Mouse (Mus musculus) limb, embryonic 13.5 days (tissue): Measurements from ENCODE around the gene 1700023F06Rik. TPM values are rescaled to one million over a fixed set of nuclear protein-coding genes. Genes with fewer than 3 reads are reported as not detected.

Experiments
- ATAC-seq: fragments of 200-750 bp; cut with Nextera tagmentation; 2 replicates; pipeline ENCODE4 v1.8.0; 2017; ENCODE audit warnings: low read depth, moderate number of reproducible peaks, moderate TSS enrichment; ENCODE audit not compliant: low FRiP score
- H3K27ac ChIP-seq: fragments of 300-500 bp; sonication (generic); 2 replicates; pipeline ENCODE4 v1.5.1; 2015; ENCODE audit warnings: inconsistent platforms, mild to moderate bottlenecking, moderate library complexity
- H3K27me3 ChIP-seq: fragments of 300-500 bp; sonication (generic); 2 replicates; pipeline ENCODE4 v1.6.1; 2015; ENCODE audit warnings: mild to moderate bottlenecking, inconsistent platforms
- H3K36me3 ChIP-seq: fragments of 300-500 bp; sonication (generic); 2 replicates; pipeline ENCODE4 v1.6.1; 2015; ENCODE audit warnings: inconsistent platforms, mild to moderate bottlenecking, moderate library complexity
- H3K4me1 ChIP-seq: fragments of 300-500 bp; sonication (generic); 2 replicates; pipeline ENCODE4 v1.6.1; 2015; ENCODE audit warnings: inconsistent platforms
- H3K4me2 ChIP-seq: fragments of 300-500 bp; sonication (generic); replicated peaks from 2 replicates; pipeline ENCODE4 v1.6.1; 2015; ENCODE audit warnings: inconsistent platforms, mild to moderate bottlenecking, moderate library complexity
- H3K4me3 ChIP-seq: fragments of 300-500 bp; sonication (generic); 2 replicates; pipeline ENCODE4 v1.5.1; 2015; ENCODE audit warnings: moderate library complexity, mild to moderate bottlenecking, inconsistent platforms
- H3K9ac ChIP-seq: fragments of 300-500 bp; sonication (generic); 2 replicates; pipeline ENCODE4 v1.6.1; 2015; ENCODE audit warnings: mild to moderate bottlenecking, inconsistent platforms
- H3K9me3 ChIP-seq: fragments of 300-500 bp; sonication (generic); 2 replicates; pipeline ENCODE4 v1.6.1; 2016; ENCODE audit warnings: inconsistent platforms
- WGBS: fragments of 180-500 bp; shearing (Covaris S2); methylation state at CpG from one replicate; pipeline ENCODE4 v1.1.7; 2015; 5-methylcytosine and 5-hydroxymethylcytosine counted together
- polyA plus RNA-seq: library from polyadenylated mRNA; unstranded; fragments of >200 nt; fragmentation: Nextera tagmentation; extraction: Ambion mirVana; gene quantifications from 2 replicates; pipeline ENCODE4 v1.2.1, GENCODE M21; 2015

The 1700023F06Rik gene
- polyA plus RNA-seq = 0.55 and 0.61 TPM in 2 replicates

DNA sequence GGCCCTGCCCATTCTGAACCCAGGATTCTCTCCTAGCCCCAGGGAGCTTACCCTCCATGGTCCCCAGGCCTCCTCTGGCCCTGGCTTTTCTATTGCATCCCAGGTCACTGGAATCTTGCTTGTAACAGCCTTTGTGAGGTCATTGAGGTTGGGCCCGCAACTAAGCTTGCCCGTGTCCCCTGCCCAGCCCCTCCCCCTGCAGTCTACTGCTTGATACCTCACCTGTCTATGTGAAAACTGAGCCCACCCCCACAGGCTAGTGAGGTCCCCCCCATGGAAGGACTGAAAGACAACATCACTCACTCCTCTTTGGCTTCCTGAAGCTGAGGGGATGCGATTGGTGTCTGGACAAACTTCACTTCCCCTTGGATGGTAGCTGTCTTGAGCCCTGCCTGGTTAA, at the start of gene 1700023F06Rik:
Gene 1700023F06Rik (minus strand): TSS at position 101 of the 400 bp plus-strand sequence.
- Histone ChIP-seq H3K4me1 (no peaks in the 10 kb centered on the region), H3K9ac (no peak within 1 kb of the TSS), H3K36me3 (no peaks in the 10 kb centered on the region), H3K4me3 (no peak within 1 kb of the TSS), H3K4me2 (no peak within 1 kb of the TSS), H3K27ac (no peak within 1 kb of the TSS), H3K9me3 (no peaks in the 10 kb centered on the region), H3K27me3 (no peaks in the 10 kb centered on the region)
- no peak for ATAC-seq
- WGBS = 83% methylated on average over 3 of the region's 3 CpGs

DNA sequence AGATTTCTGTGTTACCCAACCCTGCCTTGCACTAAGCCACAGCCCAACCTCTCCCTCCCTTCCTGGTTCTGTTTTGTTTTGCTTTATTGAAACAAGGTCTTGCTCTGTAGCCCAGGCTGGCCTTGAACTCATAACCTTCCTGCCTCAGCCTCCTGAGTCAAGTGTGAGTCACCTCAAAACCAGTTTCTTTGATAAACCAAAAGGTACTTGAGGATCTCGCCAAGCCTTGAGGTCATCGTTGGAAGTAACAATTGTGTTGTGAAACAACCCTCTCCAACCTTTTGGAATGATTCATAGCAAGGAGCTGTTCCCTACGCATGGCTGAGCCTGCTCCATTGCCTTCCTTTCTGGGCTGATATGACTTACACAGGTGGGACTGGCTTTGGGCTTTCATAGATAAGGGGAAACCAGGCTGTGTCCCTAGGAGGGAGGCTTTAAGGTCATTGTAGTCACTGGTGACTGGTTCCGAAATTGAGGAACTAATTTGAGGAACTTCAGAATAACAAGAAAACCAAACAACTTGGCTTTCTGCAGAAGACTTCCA, 49.7 kb upstream of the 1700023F06Rik start:
- 85% methylated on average over 4 of the region's 4 CpGs for WGBS
- Histone ChIP-seq H3K27ac (no peak overlapping the region), H3K9ac (no peak overlapping the region), H3K4me2 (no peak overlapping the region), H3K9me3 (no peaks in the 10 kb centered on the region), H3K36me3 (peaks cover 2% of the 10 kb centered on the region; the same call in 1 of the 2 replicates), H3K27me3 (no peaks in the 10 kb centered on the region), H3K4me3 (no peak overlapping the region), H3K4me1 (peaks cover 11% of the 10 kb centered on the region; the same call in 1 of the 2 replicates)
- ATAC-seq = no peak

DNA sequence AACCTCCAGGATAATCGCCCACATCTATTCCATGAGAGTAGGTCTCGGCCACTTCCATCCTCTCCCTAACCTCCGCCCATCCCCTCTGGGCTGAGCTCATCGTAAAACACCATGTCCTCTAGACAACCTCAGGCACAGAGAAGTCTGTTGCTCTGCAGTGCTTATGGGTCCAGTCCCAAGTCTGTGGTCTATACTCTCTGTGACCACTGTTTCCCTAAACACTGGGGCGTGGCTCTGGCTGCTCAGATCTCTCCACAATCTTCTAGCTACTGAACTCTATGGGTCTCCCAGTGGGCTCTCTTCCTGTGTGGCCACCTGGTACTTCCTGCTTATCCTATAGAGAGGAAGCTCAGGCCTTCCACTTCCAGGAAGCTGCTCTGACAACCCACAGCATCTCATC, 45.2 kb upstream of the 1700023F06Rik start:
- no peak; the same call in 1 of the 2 replicates for ATAC-seq
- H3K4me2 ChIP-seq = no peak overlapping the region
- WGBS = 68% methylated on average over 5 of the region's 5 CpGs
- H3K9me3 ChIP-seq = no peaks in the 10 kb centered on the region
- peaks cover 14% of the 10 kb centered on the region for H3K4me1 ChIP-seq
- H3K27ac ChIP-seq = no peak overlapping the region
- H3K27me3 ChIP-seq = no peaks in the 10 kb centered on the region
- no peaks in the 10 kb centered on the region for H3K36me3 ChIP-seq
- no peak overlapping the region for H3K9ac ChIP-seq
- no peak overlapping the region for H3K4me3 ChIP-seq

DNA sequence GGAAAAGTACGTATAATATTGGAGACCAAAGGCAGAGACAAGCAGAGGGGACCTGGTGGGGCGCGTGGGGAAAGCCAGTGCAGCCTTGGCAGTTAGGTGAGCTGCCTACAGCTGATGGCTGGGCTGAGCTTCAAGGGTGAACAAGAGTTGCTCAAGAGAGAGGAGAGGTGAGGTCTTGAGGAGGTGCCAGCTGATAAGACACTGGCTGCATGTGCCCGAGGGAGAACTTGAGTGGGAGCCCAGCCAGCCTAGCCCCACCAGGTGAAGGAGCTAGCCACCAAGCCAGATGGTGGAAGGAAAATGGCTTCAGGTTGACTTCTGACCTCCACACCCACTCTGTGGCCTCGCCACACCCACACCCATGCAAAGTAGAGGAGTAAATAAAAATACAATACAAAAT, 44.0 kb upstream of the 1700023F06Rik start:
- 90% methylated on average over 5 of the region's 5 CpGs for WGBS
- Histone ChIP-seq H3K9me3 (no peaks in the 10 kb centered on the region), H3K27ac (no peak overlapping the region), H3K4me3 (no peak overlapping the region), H3K9ac (no peak overlapping the region), H3K4me2 (no peak overlapping the region), H3K27me3 (no peaks in the 10 kb centered on the region), H3K36me3 (no peaks in the 10 kb centered on the region), H3K4me1 (peaks cover 26% of the 10 kb centered on the region)
- no peak for ATAC-seq

DNA sequence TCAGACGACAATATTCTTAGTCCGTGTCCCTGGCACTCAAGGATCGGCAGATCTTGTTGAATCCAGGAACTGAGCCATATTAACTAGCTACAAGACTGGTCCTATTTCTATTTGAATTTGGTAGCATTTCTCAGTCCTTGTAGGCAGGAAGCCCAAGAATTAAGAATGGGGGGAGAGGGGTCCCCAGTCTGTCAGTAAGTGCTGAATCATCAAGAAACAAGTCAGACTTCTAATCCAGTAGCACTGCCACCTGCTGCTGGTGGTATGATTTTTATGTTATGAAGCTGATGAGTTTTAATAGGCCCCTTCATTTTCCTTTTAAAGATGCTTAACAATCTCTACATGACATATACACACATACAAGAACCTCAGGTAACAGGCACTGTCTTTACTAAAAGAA, 42.0 kb upstream of the 1700023F06Rik start:
- H3K4me3 ChIP-seq = no peak overlapping the region
- H3K36me3 ChIP-seq = no peaks in the 10 kb centered on the region
- no peaks in the 10 kb centered on the region for H3K9me3 ChIP-seq
- no peak overlapping the region for H3K4me2 ChIP-seq
- no peaks in the 10 kb centered on the region for H3K27me3 ChIP-seq
- H3K4me1 ChIP-seq = peaks cover 42% of the 10 kb centered on the region
- ATAC-seq = no peak
- H3K9ac ChIP-seq = no peak overlapping the region
- no peak overlapping the region for H3K27ac ChIP-seq
- WGBS = 95% methylated on average over 3 of the region's 3 CpGs

DNA sequence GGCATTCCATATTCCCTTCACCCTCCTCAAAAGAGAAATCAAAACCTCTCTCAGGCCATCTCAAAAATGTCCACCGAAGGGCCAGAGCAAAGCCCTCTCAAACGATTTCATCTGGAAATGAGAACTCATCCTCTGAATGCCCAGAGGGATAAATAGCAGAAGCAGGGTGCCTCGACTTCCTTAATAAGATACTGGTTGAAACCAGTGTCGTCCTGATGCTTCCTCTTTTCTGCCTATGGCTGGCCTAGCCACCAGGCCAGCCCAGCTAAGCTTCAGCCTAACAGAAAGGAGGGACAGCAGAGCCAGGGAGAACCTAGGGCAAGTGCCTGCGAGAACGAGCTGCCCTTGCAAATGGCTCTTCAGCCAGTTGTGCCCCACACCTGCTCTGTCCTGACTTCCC, 41.2 kb upstream of the 1700023F06Rik start:
- no peak for ATAC-seq
- H3K4me2 ChIP-seq = no peak overlapping the region
- peaks cover 47% of the 10 kb centered on the region for H3K4me1 ChIP-seq
- H3K27ac ChIP-seq = no peak overlapping the region
- H3K4me3 ChIP-seq = no peak overlapping the region
- no peak overlapping the region for H3K9ac ChIP-seq
- no peaks in the 10 kb centered on the region for H3K36me3 ChIP-seq
- no peaks in the 10 kb centered on the region for H3K27me3 ChIP-seq
- H3K9me3 ChIP-seq = no peaks in the 10 kb centered on the region
- WGBS = 60% methylated on average over 6 of the region's 6 CpGs

DNA sequence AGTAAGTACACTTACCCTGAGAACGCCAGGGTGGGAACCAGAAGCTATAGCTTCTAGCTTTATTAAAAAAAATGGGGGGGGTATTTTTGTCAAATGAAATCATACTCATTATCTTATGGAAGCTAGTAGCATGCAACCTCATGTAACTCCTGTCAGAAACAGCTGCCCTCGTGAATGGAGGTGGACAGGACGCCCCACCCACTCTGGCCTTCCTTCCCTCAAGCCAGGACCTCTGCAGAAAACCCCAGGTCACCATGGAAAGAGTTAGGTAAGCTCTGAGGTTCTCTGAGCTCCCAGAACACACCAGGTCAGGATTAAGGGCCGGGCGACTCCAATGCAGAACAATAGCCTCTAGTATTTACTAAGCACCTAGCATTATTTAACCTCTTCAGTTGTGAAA, 40.5 kb upstream of the 1700023F06Rik start:
- H3K9me3 ChIP-seq = no peaks in the 10 kb centered on the region
- H3K27me3 ChIP-seq = no peaks in the 10 kb centered on the region
- no peak overlapping the region for H3K9ac ChIP-seq
- no peak for ATAC-seq
- H3K36me3 ChIP-seq = no peaks in the 10 kb centered on the region; the same call in 1 of the 2 replicates
- WGBS = 60% methylated on average over 5 of the region's 5 CpGs
- H3K4me3 ChIP-seq = no peak overlapping the region
- H3K4me2 ChIP-seq = no peak overlapping the region
- H3K27ac ChIP-seq = no peak overlapping the region
- peaks cover 50% of the 10 kb centered on the region for H3K4me1 ChIP-seq

DNA sequence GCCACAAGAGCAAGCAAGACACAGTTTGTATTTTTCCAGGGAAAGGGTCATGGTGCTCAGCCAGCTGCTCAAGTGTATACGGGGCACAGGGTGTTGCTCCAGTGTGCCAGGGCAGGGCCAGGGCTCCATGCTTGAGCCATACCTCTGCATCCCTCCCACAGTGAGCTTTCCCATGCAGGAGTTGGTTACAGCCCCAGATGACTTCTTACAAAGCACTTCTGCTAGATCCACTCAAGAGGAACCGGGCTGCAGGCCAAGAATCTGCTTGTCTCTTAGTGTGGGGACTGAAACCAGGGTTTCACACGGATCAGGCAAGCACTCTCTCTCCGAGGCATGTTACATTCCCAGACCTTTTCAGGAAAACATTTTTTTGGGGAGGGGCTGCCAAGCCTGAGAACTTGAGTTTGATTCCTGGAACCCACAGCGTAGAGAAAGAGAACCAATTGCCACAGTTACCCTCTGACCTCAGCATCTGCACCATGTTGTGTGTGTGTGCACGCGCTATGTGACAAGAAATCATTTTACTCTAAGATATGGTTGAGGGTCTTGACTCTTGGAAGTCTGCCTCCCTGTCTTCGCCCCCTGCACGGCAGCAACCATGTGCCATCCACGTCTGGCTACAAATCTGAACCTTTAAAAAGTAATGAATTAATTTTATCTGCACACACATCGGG, 39.3 kb upstream of the 1700023F06Rik start:
- Histone ChIP-seq H3K4me2 (no peak overlapping the region), H3K9me3 (no peaks in the 10 kb centered on the region), H3K27me3 (no peaks in the 10 kb centered on the region), H3K9ac (no peak overlapping the region), H3K4me3 (no peak overlapping the region), H3K27ac (no peak overlapping the region; the same call in 1 of the 2 replicates), H3K4me1 (peaks cover 50% of the 10 kb centered on the region), H3K36me3 (no peaks in the 10 kb centered on the region; the same call in 1 of the 2 replicates)
- peak; percentile 72; the same call in 1 of the 2 replicates for ATAC-seq
- 66% methylated on average over 11 of the region's 11 CpGs for WGBS

DNA sequence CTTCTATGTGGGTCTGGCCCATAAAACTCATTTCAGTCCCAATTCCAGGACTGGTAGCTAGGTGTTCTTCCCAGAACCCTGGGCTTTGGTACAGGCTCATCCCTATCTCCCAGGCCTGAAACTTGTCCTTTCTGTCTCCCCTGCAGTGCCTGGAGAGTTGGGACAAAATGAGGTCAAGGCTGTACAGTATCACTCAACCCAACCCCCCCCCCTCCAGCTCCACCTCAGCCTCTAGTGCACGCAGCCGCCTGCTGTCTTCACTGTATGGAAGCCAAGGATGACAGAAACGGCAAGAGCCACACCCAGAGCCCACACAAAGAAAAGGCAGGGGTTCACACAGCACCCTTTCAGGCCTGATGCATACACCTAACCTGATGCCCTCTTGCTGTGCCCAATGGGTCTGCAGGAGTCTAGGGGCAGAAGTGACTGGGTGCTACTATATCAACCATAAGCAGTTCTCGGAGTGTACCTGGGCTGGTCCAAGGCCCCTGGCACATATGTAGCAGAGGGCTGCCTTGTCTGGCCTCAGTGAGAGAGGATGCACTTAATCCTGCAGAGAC, 38.5 kb upstream of the 1700023F06Rik start:
- ATAC-seq = 0 out of 2 replicates have a peak, but pooled peaks have one; percentile 16
- H3K4me1 ChIP-seq = peaks cover 51% of the 10 kb centered on the region
- H3K9ac ChIP-seq = peak overlapping the region; percentile 26; the same call in 1 of the 2 replicates
- H3K4me2 ChIP-seq = no peak overlapping the region
- H3K36me3 ChIP-seq = no peaks in the 10 kb centered on the region; the same call in 1 of the 2 replicates
- no peaks in the 10 kb centered on the region for H3K9me3 ChIP-seq
- H3K4me3 ChIP-seq = no peak overlapping the region
- 0 out of 2 replicates have a peak overlapping the region, but pooled peaks have one; percentile 44 for H3K27ac ChIP-seq
- 67% methylated on average over 4 of the region's 4 CpGs for WGBS
- no peaks in the 10 kb centered on the region for H3K27me3 ChIP-seq

DNA sequence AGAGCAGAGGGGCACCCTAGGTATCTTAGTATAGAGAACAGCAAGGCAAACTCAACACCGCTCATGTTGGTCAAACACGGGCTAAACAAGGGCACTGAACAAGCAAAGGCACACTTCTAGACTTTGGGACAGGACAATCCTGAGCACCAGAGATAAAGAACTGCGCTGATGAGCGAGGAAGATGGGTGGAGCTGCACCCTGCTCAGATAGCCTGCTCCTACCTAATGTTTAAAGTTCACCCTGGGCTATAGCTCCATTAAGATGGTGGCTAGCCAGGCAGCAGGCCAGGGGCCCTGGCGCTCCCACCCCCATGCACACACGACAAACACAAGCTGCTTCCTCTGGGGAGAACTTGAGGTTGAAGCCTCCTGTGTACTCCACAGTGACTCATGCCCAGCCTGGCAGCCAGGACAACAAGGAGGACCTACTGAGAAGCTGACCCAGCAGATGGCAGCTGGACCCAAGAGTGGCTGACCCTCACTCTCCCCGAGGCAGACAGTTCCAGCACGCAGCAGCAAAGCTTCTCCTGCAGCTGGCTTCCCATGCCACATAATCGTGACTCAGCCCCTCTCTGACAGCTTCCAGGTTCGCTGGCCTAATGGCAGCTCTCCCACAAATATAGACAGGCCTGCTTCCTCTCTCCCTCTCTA, 37.8 kb upstream of the 1700023F06Rik start:
- Histone ChIP-seq H3K27me3 (no peaks in the 10 kb centered on the region), H3K9ac (peak overlapping the region; percentile 26; the same call in 1 of the 2 replicates), H3K27ac (peak overlapping the region; percentile 44; the same call in 1 of the 2 replicates), H3K4me2 (no peak overlapping the region), H3K36me3 (no peaks in the 10 kb centered on the region; the same call in 1 of the 2 replicates), H3K4me3 (no peak overlapping the region), H3K9me3 (no peaks in the 10 kb centered on the region), H3K4me1 (peaks cover 57% of the 10 kb centered on the region)
- no peak for ATAC-seq
- 65% methylated on average over 10 of the region's 10 CpGs for WGBS

DNA sequence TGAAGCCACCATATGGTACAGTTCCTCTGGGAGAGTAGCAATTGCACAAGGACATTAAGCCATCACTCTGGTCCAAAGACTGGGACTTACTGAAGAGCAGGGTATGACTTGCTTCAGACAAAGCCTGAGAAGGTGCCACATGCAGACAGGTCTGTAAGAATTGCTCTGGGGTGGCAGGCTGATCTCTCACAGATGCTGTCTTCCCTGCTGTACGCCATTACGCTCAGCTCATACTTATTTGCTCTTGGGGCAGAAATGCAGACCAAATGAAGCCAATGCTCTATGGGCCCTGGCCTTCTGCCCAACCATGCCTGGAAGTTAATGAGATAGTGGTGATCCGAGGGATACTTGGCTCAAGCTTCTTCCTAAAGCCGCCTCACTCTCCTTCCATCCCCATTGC, 36.5 kb upstream of the 1700023F06Rik start:
- no peak for ATAC-seq
- no peak overlapping the region for H3K27ac ChIP-seq
- H3K4me3 ChIP-seq = no peak overlapping the region
- H3K9ac ChIP-seq = no peak overlapping the region
- H3K27me3 ChIP-seq = no peaks in the 10 kb centered on the region
- H3K9me3 ChIP-seq = no peaks in the 10 kb centered on the region
- 77% methylated on average over 4 of the region's 4 CpGs for WGBS
- H3K36me3 ChIP-seq = peaks cover 4% of the 10 kb centered on the region
- peaks cover 69% of the 10 kb centered on the region for H3K4me1 ChIP-seq
- H3K4me2 ChIP-seq = no peak overlapping the region

DNA sequence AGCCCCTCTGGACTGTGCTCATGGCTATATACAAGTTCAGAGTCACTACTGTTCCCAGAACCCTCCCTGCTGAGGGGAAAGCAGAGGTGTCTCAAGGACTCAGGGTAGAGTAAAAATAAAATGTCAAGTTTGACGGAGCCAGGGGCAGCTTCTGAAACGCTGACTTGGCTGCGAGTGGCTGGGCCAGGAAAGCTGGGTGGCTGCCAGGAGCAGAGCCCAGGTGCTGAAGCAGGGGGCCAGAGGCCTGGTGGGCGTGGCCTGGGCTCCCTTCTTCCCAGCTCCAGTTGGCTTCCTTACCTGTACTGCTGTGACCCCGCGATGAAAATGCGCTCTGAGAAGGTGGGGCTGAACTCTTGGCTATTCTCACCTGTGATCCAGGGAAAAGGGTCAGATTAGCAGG, 32.4 kb upstream of the 1700023F06Rik start:
- no peak for ATAC-seq
- peaks cover 36% of the 10 kb centered on the region for H3K4me1 ChIP-seq
- H3K36me3 ChIP-seq = peaks cover 34% of the 10 kb centered on the region
- peak overlapping the region; percentile 45 for H3K9ac ChIP-seq
- 28% methylated on average over 7 of the region's 7 CpGs for whole genome bisulfite sequencing
- no peaks in the 10 kb centered on the region for H3K9me3 ChIP-seq
- peak overlapping the region; percentile 48; the same call in 1 of the 2 replicates for H3K27ac ChIP-seq
- no peak overlapping the region for H3K4me3 ChIP-seq
- H3K4me2 ChIP-seq = peak overlapping the region; percentile 9; the same call in 1 of the 2 replicates
- no peaks in the 10 kb centered on the region for H3K27me3 ChIP-seq
